Mouse (Mus musculus) kidney, adult 2 months (tissue): ENCODE data around the gene Eif4e2. TPM values are rescaled to one million over a fixed set of nuclear protein-coding genes. Genes with fewer than 3 reads are reported as not detected.

Experiments used
- DNase-seq: peaks from one replicate; pipeline ENCODE4 v3.0.0; 2021
- H3K27ac ChIP-seq: fragments of 200-500 bp; 2 replicates; pipeline ENCODE4 v1.5.1; 2012; ENCODE audit warnings: low read depth, low read length, control low read depth, inconsistent platforms; ENCODE audit not compliant: insufficient read depth
- H3K27me3 ChIP-seq: fragments of 200-500 bp; replicated peaks from 2 replicates; pipeline ENCODE4 v1.6.1; 2012; ENCODE audit warnings: mild to moderate bottlenecking, moderate library complexity, low read length, inconsistent platforms; ENCODE audit not compliant: control insufficient read depth, insufficient read depth
- H3K36me3 ChIP-seq: fragments of 200-500 bp; 2 replicates; pipeline ENCODE4 v1.6.1; 2012; ENCODE audit warnings: mild to moderate bottlenecking, moderate library complexity, low read length, inconsistent platforms; ENCODE audit not compliant: control insufficient read depth, insufficient read depth
- H3K4me1 ChIP-seq: fragments of 200-500 bp; 2 replicates; pipeline ENCODE4 v1.6.1; 2011; ENCODE audit warnings: low read length; ENCODE audit not compliant: control insufficient read depth, insufficient read depth
- H3K4me3 ChIP-seq: fragments of 200-500 bp; 2 replicates; pipeline ENCODE4 v1.5.1; 2011; ENCODE audit warnings: mild to moderate bottlenecking, low read depth, low read length, control low read depth; ENCODE audit not compliant: insufficient read depth
- CTCF ChIP-seq: fragments of 200-500 bp; conservative IDR thresholded peaks from 2 replicates; pipeline ENCODE4 v1.5.1; 2011; ENCODE audit warnings: low read depth, mild to moderate bottlenecking, control low read depth, low read length, moderate library complexity, mixed read lengths; ENCODE audit not compliant: insufficient read depth, insufficient read length
- POLR2A ChIP-seq: fragments of 200-500 bp; IDR thresholded peaks from one replicate; pipeline ENCODE4 v1.6.1; 2011; ENCODE audit warnings: low read depth, low read length, control low read depth
- WGBS: fragments of 180-500 bp; shearing (Covaris S2); methylation state at CpG from one replicate; pipeline ENCODE4 v1.1.7; 2018; 5-methylcytosine and 5-hydroxymethylcytosine counted together
- polyA plus RNA-seq: library from polyadenylated mRNA; depleted of rRNA; stranded (reverse); fragments of >200 nt; gene quantifications from 2 replicates; pipeline ENCODE4 v1.2.3, GENCODE M21; 2012

The Eif4e2 gene
- polyA plus RNA-seq, 1 experiment: 42.7 TPM

GRCm38 (mm10) chr1:87270641-87271467 is 57.1 kb downstream of the Eif4e2 start:
- Histone ChIP-seq H3K4me1 (peaks cover 11% of the 10 kb centered on the region; the same call in 1 of the 2 replicates), H3K36me3 (no peaks in the 10 kb centered on the region), H3K27me3 (no peaks in the 10 kb centered on the region), H3K27ac (peak overlapping the region; percentile 72), H3K4me3 (no peak overlapping the region)
- peak; percentile 44 for DNase-seq
- 31% methylated on average over 20 of the region's 20 CpGs for WGBS
- TF ChIP-seq CTCF (no peak), POLR2A (no peak)

GRCm38 (mm10) chr1:87271596-87271995 is 57.9 kb downstream of the Eif4e2 start:
- Histone ChIP-seq H3K36me3 (no peaks in the 10 kb centered on the region), H3K27ac (peak overlapping the region; percentile 44), H3K4me1 (peaks cover 11% of the 10 kb centered on the region; the same call in 1 of the 2 replicates), H3K4me3 (no peak overlapping the region), H3K27me3 (no peaks in the 10 kb centered on the region)
- DNase-seq: no peak
- no peak for TF ChIP-seq CTCF
- no peak for TF ChIP-seq POLR2A
- WGBS: 89% methylated on average over 1 of the region's 1 CpGs

DNA sequence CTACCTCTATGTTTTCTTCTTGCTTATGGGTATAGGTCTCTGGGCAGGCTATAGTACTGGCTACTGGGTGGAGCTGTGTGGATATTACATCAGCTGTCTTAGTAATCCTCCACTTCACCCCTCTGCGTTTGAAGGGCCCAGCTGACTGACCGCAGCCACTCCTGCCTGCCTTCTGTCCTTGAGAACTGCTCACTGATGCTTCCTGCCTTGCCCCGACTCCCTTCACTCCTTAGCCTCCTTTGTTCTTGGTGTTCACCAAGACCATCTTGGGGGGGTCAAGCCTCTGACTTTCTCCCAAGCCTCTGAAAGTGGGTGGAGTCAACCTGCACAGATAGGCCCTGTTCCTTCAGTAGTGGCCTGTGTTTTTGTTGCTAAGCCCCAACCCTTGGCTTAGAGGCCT is 58.7 kb downstream of the Eif4e2 start:
- no peaks in the 10 kb centered on the region for H3K27me3 ChIP-seq
- H3K36me3 ChIP-seq: no peaks in the 10 kb centered on the region
- peak overlapping the region; percentile 47 for H3K27ac ChIP-seq
- no peak overlapping the region for H3K4me3 ChIP-seq
- no peak for DNase-seq
- WGBS: 77% methylated on average over 3 of the region's 3 CpGs
- H3K4me1 ChIP-seq: peaks cover 11% of the 10 kb centered on the region; the same call in 1 of the 2 replicates
- TF ChIP-seq CTCF (no peak), POLR2A (no peak)

DNA sequence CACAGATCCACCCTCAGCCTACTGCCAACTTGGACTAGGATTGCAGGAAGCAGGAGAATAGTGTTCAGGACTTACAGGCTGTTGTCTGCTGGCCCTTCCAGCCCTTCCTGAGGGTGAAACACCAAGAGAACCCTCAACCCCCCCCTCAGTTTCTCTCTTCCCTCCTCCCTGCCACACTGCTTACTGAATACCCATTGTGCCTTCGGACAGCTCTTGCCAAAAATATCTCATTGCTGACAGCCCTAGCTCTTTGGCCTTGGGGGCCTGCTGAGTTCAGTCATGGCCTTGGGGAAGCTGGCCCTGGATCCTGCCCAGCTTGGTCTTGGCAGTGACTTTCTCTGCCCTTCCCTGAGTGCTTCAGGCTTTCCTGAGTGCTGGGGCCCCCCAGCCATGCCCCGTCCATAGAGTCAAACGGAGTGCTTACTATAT is 59.8 kb downstream of the Eif4e2 start:
- DNase-seq: peak; percentile 56
- no peak for TF ChIP-seq CTCF
- TF ChIP-seq POLR2A: no peak
- H3K36me3 ChIP-seq: no peaks in the 10 kb centered on the region
- peaks cover 11% of the 10 kb centered on the region; the same call in 1 of the 2 replicates for H3K4me1 ChIP-seq
- 51% methylated on average over 3 of the region's 3 CpGs for whole genome bisulfite sequencing
- H3K27ac ChIP-seq: peak overlapping the region; percentile 34
- no peaks in the 10 kb centered on the region for H3K27me3 ChIP-seq
- H3K4me3 ChIP-seq: no peak overlapping the region

DNA sequence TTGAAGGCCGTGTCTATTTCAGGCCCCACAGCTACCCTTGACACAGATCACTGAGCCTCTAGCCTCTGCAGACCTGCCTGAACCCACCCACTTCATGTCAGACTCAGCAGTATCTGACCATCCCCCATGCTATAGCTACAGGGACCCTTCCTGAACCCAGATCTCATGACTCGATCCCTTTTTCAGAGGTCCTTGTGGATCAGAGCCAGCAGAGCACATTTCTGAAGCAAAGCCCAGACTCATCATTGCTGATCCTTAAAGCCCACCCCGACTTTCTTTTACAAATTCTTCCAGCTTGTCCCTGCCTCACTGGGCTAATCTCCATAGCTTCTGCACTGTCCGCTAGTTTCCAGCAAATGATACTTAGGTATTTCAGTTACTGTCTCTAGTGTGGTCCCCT is 60.4 kb downstream of the Eif4e2 start:
- TF ChIP-seq CTCF: no peak
- TF ChIP-seq POLR2A: no peak
- Histone ChIP-seq H3K27ac (peak overlapping the region; percentile 34), H3K4me1 (peaks cover 11% of the 10 kb centered on the region; the same call in 1 of the 2 replicates), H3K36me3 (no peaks in the 10 kb centered on the region), H3K27me3 (no peaks in the 10 kb centered on the region), H3K4me3 (no peak overlapping the region)
- WGBS: 50% methylated on average over 4 of the region's 4 CpGs
- DNase-seq: no peak

DNA sequence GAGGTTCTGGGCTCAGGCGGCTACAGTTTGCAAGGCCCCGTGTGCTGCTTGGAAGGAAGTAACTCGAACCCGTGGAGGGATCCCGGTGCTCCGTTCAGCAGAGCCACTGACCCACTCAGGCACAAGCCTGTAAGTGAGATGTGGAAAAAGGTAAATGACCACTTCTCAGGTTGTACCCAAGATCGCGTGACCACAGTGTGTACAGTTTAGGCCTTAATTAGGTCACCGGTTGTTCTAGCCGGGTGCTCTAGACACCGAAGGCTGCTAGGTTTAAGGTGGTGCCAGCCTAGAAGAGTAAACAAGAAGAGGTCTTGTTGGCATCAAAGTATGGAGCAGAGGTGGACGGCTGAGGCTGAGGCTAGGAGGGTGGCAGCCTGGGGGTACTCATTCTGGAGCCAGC is 61.4 kb downstream of the Eif4e2 start:
- TF ChIP-seq POLR2A (no peak), CTCF (no peak)
- Histone ChIP-seq H3K27ac (peak overlapping the region; percentile 17; the same call in 1 of the 2 replicates), H3K4me1 (peaks cover 11% of the 10 kb centered on the region; the same call in 1 of the 2 replicates), H3K4me3 (no peak overlapping the region), H3K27me3 (no peaks in the 10 kb centered on the region), H3K36me3 (no peaks in the 10 kb centered on the region)
- WGBS: 44% methylated on average over 12 of the region's 12 CpGs
- peak; percentile 85 for DNase-seq

GRCm38 (mm10) chr1:87276056-87276455 is 62.3 kb downstream of the Eif4e2 start:
- Histone ChIP-seq H3K27ac (peak overlapping the region; percentile 30; the same call in 1 of the 2 replicates), H3K36me3 (no peaks in the 10 kb centered on the region), H3K4me3 (no peak overlapping the region), H3K27me3 (no peaks in the 10 kb centered on the region), H3K4me1 (peaks cover 8% of the 10 kb centered on the region; the same call in 1 of the 2 replicates)
- WGBS: 58% methylated on average over 2 of the region's 2 CpGs
- no peak for DNase-seq
- TF ChIP-seq POLR2A (no peak), CTCF (no peak)
